Mouse (Mus musculus): ENCODE results near the gene Tuba4a. TPM values are rescaled to one million over a fixed set of nuclear protein-coding genes. Genes with fewer than 3 reads are reported as not detected.

The Tuba4a gene
- total and polyA plus RNA-seq, 2 experiments from 2014 or later: 87.0 to 165 TPM

- Histone ChIP-seq H3K27me3 (ENCODE audit: insufficient read depth, low read length) (no peaks in the 10 kb centered on the region), H3K9ac (replicated peaks; ENCODE audit: low read length, poor library complexity, severe bottlenecking) (no peak overlapping the region), H3K4me1 (ENCODE audit: insufficient read depth, low read length) (no peaks in the 10 kb centered on the region), H3K9me3 (ENCODE audit: low read length) (no peaks in the 10 kb centered on the region), H3K4me2 (ENCODE audit: low read depth, low read length, poor library complexity, severe bottlenecking) (no peak overlapping the region), H3K36me3 (ENCODE audit: insufficient read depth, low read length) (no peaks in the 10 kb centered on the region), H3K4me3 (ENCODE audit: low read depth, low read length) (no peak overlapping the region), H3K27ac (ENCODE audit: low read depth, low read length) (no peak overlapping the region)
- DNase-seq (ENCODE audit: low spot score) (peak; percentile 42), ATAC-seq (ENCODE audit: low FRiP score) (no peak)
- TF ChIP-seq CTCF (IDR thresholded peaks at IDR 0.05): no peak
- 65% methylated on average over 3 of the region's 3 CpGs for WGBS
Measured at GRCm38 (mm10) chr1:75250498-75250897, 30.8 kb upstream of the Tuba4a start.

GRCm38 (mm10) chr1:75248041-75248772 is 28.5 kb upstream of the Tuba4a start:
- no peak for TF ChIP-seq CTCF (IDR thresholded peaks at IDR 0.05)
- Histone ChIP-seq H3K4me1 (ENCODE audit: insufficient read depth, low read length) (no peaks in the 10 kb centered on the region), H3K4me2 (ENCODE audit: low read depth, low read length, poor library complexity, severe bottlenecking) (no peak overlapping the region), H3K9me3 (ENCODE audit: low read length) (no peaks in the 10 kb centered on the region), H3K36me3 (ENCODE audit: insufficient read depth, low read length) (peaks cover 10% of the 10 kb centered on the region), H3K9ac (replicated peaks; ENCODE audit: low read length, poor library complexity, severe bottlenecking) (no peak overlapping the region), H3K4me3 (ENCODE audit: low read depth, low read length) (no peak overlapping the region), H3K27ac (ENCODE audit: low read depth, low read length) (no peak overlapping the region), H3K27me3 (ENCODE audit: insufficient read depth, low read length) (no peaks in the 10 kb centered on the region)
- DNase-seq (ENCODE audit: low spot score) (no peak), ATAC-seq (ENCODE audit: low FRiP score) (no peak)
- WGBS: 58% methylated on average over 9 of the region's 9 CpGs

- no peaks in the 10 kb centered on the region for H3K27me3 ChIP-seq (ENCODE audit: insufficient read depth, low read length)
- 76% methylated on average over 16 of the region's 16 CpGs for WGBS
- H3K4me1 ChIP-seq (ENCODE audit: insufficient read depth, low read length): no peaks in the 10 kb centered on the region
- 0 out of 2 replicates have a peak overlapping the region, but pooled peaks have one; percentile 19 for H3K9ac ChIP-seq (replicated peaks; ENCODE audit: low read length, poor library complexity, severe bottlenecking)
- ATAC-seq (ENCODE audit: low FRiP score): no peak
- peaks cover 14% of the 10 kb centered on the region for H3K36me3 ChIP-seq (ENCODE audit: insufficient read depth, low read length)
- H3K27ac ChIP-seq (ENCODE audit: low read depth, low read length): no peak overlapping the region
- H3K4me2 ChIP-seq (ENCODE audit: low read depth, low read length, poor library complexity, severe bottlenecking): no peak overlapping the region
- DNase-seq (ENCODE audit: low spot score): no peak
- H3K4me3 ChIP-seq (ENCODE audit: low read depth, low read length): no peak overlapping the region
- TF ChIP-seq CTCF (IDR thresholded peaks at IDR 0.05): no peak
- no peaks in the 10 kb centered on the region for H3K9me3 ChIP-seq (ENCODE audit: low read length)
Measured at GRCm38 (mm10) chr1:75247071-75247930, 27.6 kb upstream of the Tuba4a start.

GRCm38 (mm10) chr1:75244836-75245235 is 25.2 kb upstream of the Tuba4a start:
- peak; percentile 54 for ATAC-seq (ENCODE audit: low FRiP score)
- H3K4me1 ChIP-seq (ENCODE audit: insufficient read depth, low read length): no peaks in the 10 kb centered on the region
- H3K4me3 ChIP-seq (ENCODE audit: low read depth, low read length): no peak overlapping the region
- TF ChIP-seq CTCF (IDR thresholded peaks at IDR 0.05): no peak; the same call in 1 of the 2 replicates
- no peak overlapping the region for H3K9ac ChIP-seq (replicated peaks; ENCODE audit: low read length, poor library complexity, severe bottlenecking)
- H3K36me3 ChIP-seq (ENCODE audit: insufficient read depth, low read length): peaks cover 23% of the 10 kb centered on the region
- H3K27ac ChIP-seq (ENCODE audit: low read depth, low read length): no peak overlapping the region
- H3K4me2 ChIP-seq (ENCODE audit: low read depth, low read length, poor library complexity, severe bottlenecking): no peak overlapping the region
- no peaks in the 10 kb centered on the region for H3K9me3 ChIP-seq (ENCODE audit: low read length)
- DNase-seq (ENCODE audit: low spot score): peak; percentile 85
- H3K27me3 ChIP-seq (ENCODE audit: insufficient read depth, low read length): no peaks in the 10 kb centered on the region
- 12% methylated on average over 4 of the region's 4 CpGs for WGBS

GRCm38 (mm10) chr1:75244175-75244826 is 24.6 kb upstream of the Tuba4a start:
- H3K4me3 ChIP-seq (ENCODE audit: low read depth, low read length): no peak overlapping the region
- H3K9me3 ChIP-seq (ENCODE audit: low read length): no peaks in the 10 kb centered on the region
- WGBS: 85% methylated on average over 12 of the region's 12 CpGs
- DNase-seq (ENCODE audit: low spot score) (no peak), ATAC-seq (ENCODE audit: low FRiP score) (0 out of 2 replicates have a peak, but pooled peaks have one; percentile 10)
- H3K27me3 ChIP-seq (ENCODE audit: insufficient read depth, low read length): no peaks in the 10 kb centered on the region
- peaks cover 28% of the 10 kb centered on the region for H3K36me3 ChIP-seq (ENCODE audit: insufficient read depth, low read length)
- no peak overlapping the region for H3K9ac ChIP-seq (replicated peaks; ENCODE audit: low read length, poor library complexity, severe bottlenecking)
- H3K27ac ChIP-seq (ENCODE audit: low read depth, low read length): no peak overlapping the region
- H3K4me1 ChIP-seq (ENCODE audit: insufficient read depth, low read length): no peaks in the 10 kb centered on the region
- no peak overlapping the region for H3K4me2 ChIP-seq (ENCODE audit: low read depth, low read length, poor library complexity, severe bottlenecking)
- TF ChIP-seq CTCF (IDR thresholded peaks at IDR 0.05): no peak
